Mouse (Mus musculus): ENCODE data around the gene Palm2. TPM values are rescaled to one million over a fixed set of nuclear protein-coding genes. Genes with fewer than 3 reads are reported as not detected.

The Palm2 gene
- polyA plus RNA-seq, 1 experiment from 2014 or later = 2.5 TPM

DNA sequence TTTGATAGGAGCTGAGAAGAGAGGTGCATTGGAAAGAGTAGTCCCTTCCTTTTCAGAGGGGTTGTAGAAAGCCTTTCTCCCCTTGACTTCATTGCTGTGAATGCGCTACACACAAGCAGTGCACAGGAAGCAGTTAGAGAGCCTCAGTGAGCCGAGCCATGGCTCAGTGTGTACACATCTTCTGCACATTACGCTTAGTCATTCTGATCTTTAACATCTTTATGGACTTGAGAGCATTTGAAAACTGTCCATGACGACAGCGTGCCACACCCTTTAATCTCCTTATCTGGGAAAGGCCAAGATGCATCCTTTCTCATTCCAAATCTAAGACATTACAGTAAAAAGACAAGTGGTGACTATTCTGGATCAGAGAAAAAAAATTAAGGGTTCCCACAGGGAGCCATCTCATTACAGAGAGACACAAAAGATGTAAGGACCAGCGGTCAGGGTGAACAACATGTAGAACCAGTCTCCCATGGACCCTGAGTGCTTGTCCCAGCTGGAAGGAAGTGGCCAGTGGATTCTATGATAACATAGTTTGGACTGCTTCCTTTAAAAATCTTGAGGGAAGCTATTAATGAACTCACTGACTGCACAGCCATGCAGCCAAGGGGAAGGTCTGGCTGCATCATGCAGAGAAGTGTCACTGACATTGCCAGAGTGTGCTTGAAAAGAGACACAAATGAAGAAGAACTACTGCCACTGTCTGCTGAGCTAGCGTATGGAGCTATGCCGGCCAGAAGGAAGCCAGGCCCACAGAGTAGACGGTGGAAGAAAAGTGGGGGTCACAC lies 91.4 kb downstream of the Palm2 start:
- H3K4me1 ChIP-seq (ENCODE audit: control insufficient read depth, insufficient read depth, low read length) = no peaks in the 10 kb centered on the region
- H3K4me3 ChIP-seq (ENCODE audit: low read depth, low read length) = no peak overlapping the region
- H3K27ac ChIP-seq (ENCODE audit: low read depth, low read length) = no peak overlapping the region
- no peaks in the 10 kb centered on the region for H3K27me3 ChIP-seq (ENCODE audit: control insufficient read depth, insufficient read depth, low read length)
- H3K36me3 ChIP-seq (ENCODE audit: control insufficient read depth, insufficient read depth, low read length) = no peaks in the 10 kb centered on the region
- 87% methylated on average over 9 of the region's 9 CpGs for WGBS
- no peak overlapping the region for H3K9ac ChIP-seq (ENCODE audit: low read length)
- no peak for ATAC-seq (ENCODE audit: low FRiP score)
- no peak for DNase-seq (ENCODE audit: low spot score, missing footprints)
- no peak overlapping the region for H3K4me2 ChIP-seq
- H3K9me3 ChIP-seq (ENCODE audit: control insufficient read depth, low read length) = no peaks in the 10 kb centered on the region

DNA sequence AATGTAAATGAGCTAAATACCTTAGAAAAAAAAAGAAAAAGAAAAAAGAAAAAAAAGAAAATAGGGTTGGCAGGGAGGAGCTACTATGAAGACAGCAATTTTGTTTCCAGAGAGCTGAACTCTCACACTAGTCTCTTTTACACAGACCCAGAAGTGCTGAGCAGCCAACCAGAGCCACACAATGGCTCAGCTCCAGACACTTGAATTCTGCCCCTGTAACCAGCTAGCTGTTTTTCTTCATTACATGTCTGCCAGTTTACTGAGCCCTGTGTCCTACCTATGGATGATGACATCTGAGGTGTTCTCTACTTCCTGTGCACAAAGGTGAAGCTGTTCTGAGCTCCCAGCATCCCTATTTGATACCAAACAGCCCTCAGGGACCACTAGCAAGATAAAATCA lies 94.2 kb downstream of the Palm2 start:
- Histone ChIP-seq H3K27ac (ENCODE audit: low read depth, low read length) (no peak overlapping the region), H3K4me3 (ENCODE audit: low read depth, low read length) (no peak overlapping the region), H3K27me3 (ENCODE audit: control insufficient read depth, insufficient read depth, low read length) (no peaks in the 10 kb centered on the region), H3K36me3 (ENCODE audit: control insufficient read depth, insufficient read depth, low read length) (no peaks in the 10 kb centered on the region), H3K9me3 (ENCODE audit: control insufficient read depth, low read length) (no peaks in the 10 kb centered on the region), H3K4me2 (no peak overlapping the region), H3K9ac (ENCODE audit: low read length) (no peak overlapping the region), H3K4me1 (ENCODE audit: control insufficient read depth, insufficient read depth, low read length) (no peaks in the 10 kb centered on the region)
- peak; percentile 57 for DNase-seq (ENCODE audit: low spot score, missing footprints)
- ATAC-seq (ENCODE audit: low FRiP score) = no peak

- WGBS = 81% methylated on average over 6 of the region's 6 CpGs
- DNase-seq (ENCODE audit: low spot score, missing footprints) = peak; percentile 54
- H3K4me2 ChIP-seq = no peak overlapping the region
- H3K27me3 ChIP-seq (ENCODE audit: control insufficient read depth, insufficient read depth, low read length) = no peaks in the 10 kb centered on the region
- ATAC-seq (ENCODE audit: low FRiP score) = no peak
- H3K4me1 ChIP-seq (ENCODE audit: control insufficient read depth, insufficient read depth, low read length) = no peaks in the 10 kb centered on the region
- no peak overlapping the region for H3K4me3 ChIP-seq (ENCODE audit: low read depth, low read length)
- no peak overlapping the region for H3K27ac ChIP-seq (ENCODE audit: low read depth, low read length)
- no peaks in the 10 kb centered on the region for H3K36me3 ChIP-seq (ENCODE audit: control insufficient read depth, insufficient read depth, low read length)
- H3K9me3 ChIP-seq (ENCODE audit: control insufficient read depth, low read length) = no peaks in the 10 kb centered on the region
- H3K9ac ChIP-seq (ENCODE audit: low read length) = no peak overlapping the region
Measured at GRCm38 (mm10) chr4:57533686-57534085, 99.6 kb downstream of the Palm2 start.

DNA sequence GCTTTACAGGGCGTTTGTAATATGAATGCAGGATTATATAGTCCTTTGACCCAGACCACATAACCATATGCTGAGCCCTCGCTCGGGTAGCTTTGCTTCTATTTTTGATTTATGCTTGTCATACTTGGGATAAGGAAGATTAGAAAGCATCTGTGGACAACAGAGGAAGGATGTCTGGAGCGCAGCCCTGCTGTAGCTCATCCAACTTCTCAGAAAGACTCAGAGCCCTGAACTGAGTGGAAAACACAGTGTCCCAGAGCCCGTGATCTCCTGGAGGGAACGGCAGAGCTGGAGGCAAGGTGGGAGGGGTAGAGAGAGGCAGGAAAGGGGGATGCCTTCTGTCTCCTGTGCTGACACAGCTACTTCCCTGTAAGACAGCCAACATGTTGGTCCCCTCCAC lies 100.2 kb downstream of the Palm2 start:
- Histone ChIP-seq H3K36me3 (ENCODE audit: control insufficient read depth, insufficient read depth, low read length) (no peaks in the 10 kb centered on the region), H3K27ac (ENCODE audit: low read depth, low read length) (no peak overlapping the region), H3K27me3 (ENCODE audit: control insufficient read depth, insufficient read depth, low read length) (no peaks in the 10 kb centered on the region), H3K4me1 (ENCODE audit: control insufficient read depth, insufficient read depth, low read length) (no peaks in the 10 kb centered on the region), H3K9me3 (ENCODE audit: control insufficient read depth, low read length) (no peaks in the 10 kb centered on the region), H3K4me3 (ENCODE audit: low read depth, low read length) (no peak overlapping the region), H3K9ac (ENCODE audit: low read length) (no peak overlapping the region), H3K4me2 (no peak overlapping the region)
- ATAC-seq (ENCODE audit: low FRiP score) = no peak
- peak; percentile 78 for DNase-seq (ENCODE audit: low spot score, missing footprints)
- WGBS = 77% methylated on average over 6 of the region's 6 CpGs

DNA sequence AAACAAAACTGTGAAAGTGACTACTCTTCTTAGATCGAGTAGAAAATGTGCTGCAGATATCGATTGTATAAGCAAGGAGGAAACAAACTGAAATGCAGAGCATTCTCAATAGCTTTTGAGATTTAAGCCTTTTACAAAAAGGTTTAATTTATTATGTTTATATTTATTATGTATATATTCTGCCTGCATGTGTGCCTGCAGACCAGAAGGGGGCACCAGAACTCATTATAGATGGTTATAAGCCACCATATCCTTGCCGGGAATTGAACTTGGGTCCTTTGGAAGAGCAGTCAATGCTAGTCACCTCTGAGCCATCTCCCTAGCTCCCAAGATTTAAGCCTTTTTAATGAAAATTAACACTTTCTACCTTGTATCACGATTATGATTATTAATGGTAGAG lies 101.0 kb downstream of the Palm2 start:
- no peaks in the 10 kb centered on the region for H3K9me3 ChIP-seq (ENCODE audit: control insufficient read depth, low read length)
- no peak overlapping the region for H3K9ac ChIP-seq (ENCODE audit: low read length)
- no peak overlapping the region for H3K4me2 ChIP-seq
- WGBS = 85% methylated on average over 4 of the region's 4 CpGs
- H3K27ac ChIP-seq (ENCODE audit: low read depth, low read length) = no peak overlapping the region
- peak; percentile 53 for DNase-seq (ENCODE audit: low spot score, missing footprints)
- no peak for ATAC-seq (ENCODE audit: low FRiP score)
- no peaks in the 10 kb centered on the region for H3K36me3 ChIP-seq (ENCODE audit: control insufficient read depth, insufficient read depth, low read length)
- no peaks in the 10 kb centered on the region for H3K27me3 ChIP-seq (ENCODE audit: control insufficient read depth, insufficient read depth, low read length)
- no peak overlapping the region for H3K4me3 ChIP-seq (ENCODE audit: low read depth, low read length)
- no peaks in the 10 kb centered on the region for H3K4me1 ChIP-seq (ENCODE audit: control insufficient read depth, insufficient read depth, low read length)

- Histone ChIP-seq H3K4me1 (ENCODE audit: control insufficient read depth, insufficient read depth, low read length) (no peaks in the 10 kb centered on the region), H3K9me3 (ENCODE audit: control insufficient read depth, low read length) (no peaks in the 10 kb centered on the region), H3K4me2 (no peak overlapping the region), H3K27ac (ENCODE audit: low read depth, low read length) (no peak overlapping the region), H3K36me3 (ENCODE audit: control insufficient read depth, insufficient read depth, low read length) (no peaks in the 10 kb centered on the region), H3K4me3 (ENCODE audit: low read depth, low read length) (no peak overlapping the region), H3K9ac (ENCODE audit: low read length) (no peak overlapping the region), H3K27me3 (ENCODE audit: control insufficient read depth, insufficient read depth, low read length) (no peaks in the 10 kb centered on the region)
- peak; percentile 77 for DNase-seq (ENCODE audit: low spot score, missing footprints)
- 10% methylated on average over 4 of the region's 4 CpGs for WGBS
- no peak for ATAC-seq (ENCODE audit: low FRiP score)
Measured at GRCm38 (mm10) chr4:57538029-57538688, 104.1 kb downstream of the Palm2 start.

- Histone ChIP-seq H3K4me2 (no peak overlapping the region), H3K9ac (ENCODE audit: low read length) (0 out of 2 replicates have a peak overlapping the region, but pooled peaks have one; percentile 4), H3K9me3 (ENCODE audit: control insufficient read depth, low read length) (no peaks in the 10 kb centered on the region), H3K27me3 (ENCODE audit: control insufficient read depth, insufficient read depth, low read length) (no peaks in the 10 kb centered on the region), H3K4me1 (ENCODE audit: control insufficient read depth, insufficient read depth, low read length) (peaks cover 8% of the 10 kb centered on the region), H3K36me3 (ENCODE audit: control insufficient read depth, insufficient read depth, low read length) (no peaks in the 10 kb centered on the region), H3K27ac (ENCODE audit: low read depth, low read length) (0 out of 2 replicates have a peak overlapping the region, but pooled peaks have one; percentile 20), H3K4me3 (ENCODE audit: low read depth, low read length) (no peak overlapping the region)
- 15% methylated on average over 6 of the region's 6 CpGs for WGBS
- DNase-seq (ENCODE audit: low spot score, missing footprints) (peak; percentile 91), ATAC-seq (ENCODE audit: low FRiP score) (peak; percentile 76)
Measured at GRCm38 (mm10) chr4:57543692-57544256, 109.7 kb downstream of the Palm2 start.

DNA sequence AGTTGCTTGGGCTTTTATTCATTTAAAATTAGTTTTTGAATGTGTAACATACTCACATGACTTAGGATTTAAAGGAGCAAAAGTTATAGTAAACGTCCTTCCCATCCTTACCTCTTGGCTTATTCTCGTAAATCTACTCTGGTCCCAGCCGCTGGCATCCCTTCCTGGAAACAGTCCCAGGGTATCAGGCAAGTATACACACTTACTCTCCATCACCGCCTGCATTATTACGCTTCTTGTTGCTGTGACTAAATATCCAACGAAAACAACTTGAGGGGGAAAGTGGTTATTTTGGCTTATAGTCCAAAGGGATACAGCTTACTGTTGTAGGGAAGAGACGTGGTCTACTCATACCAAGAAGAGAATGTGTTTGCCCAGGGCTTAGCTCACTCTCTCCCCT lies 113.7 kb downstream of the Palm2 start:
- H3K27ac ChIP-seq (ENCODE audit: low read depth, low read length) = no peak overlapping the region
- H3K4me2 ChIP-seq = no peak overlapping the region
- H3K27me3 ChIP-seq (ENCODE audit: control insufficient read depth, insufficient read depth, low read length) = no peaks in the 10 kb centered on the region
- peaks cover 8% of the 10 kb centered on the region for H3K4me1 ChIP-seq (ENCODE audit: control insufficient read depth, insufficient read depth, low read length)
- H3K9ac ChIP-seq (ENCODE audit: low read length) = no peak overlapping the region
- DNase-seq (ENCODE audit: low spot score, missing footprints) (peak; percentile 35), ATAC-seq (ENCODE audit: low FRiP score) (no peak)
- H3K4me3 ChIP-seq (ENCODE audit: low read depth, low read length) = no peak overlapping the region
- WGBS = 95% methylated on average over 7 of the region's 7 CpGs
- no peaks in the 10 kb centered on the region for H3K36me3 ChIP-seq (ENCODE audit: control insufficient read depth, insufficient read depth, low read length)
- H3K9me3 ChIP-seq (ENCODE audit: control insufficient read depth, low read length) = no peaks in the 10 kb centered on the region

DNA sequence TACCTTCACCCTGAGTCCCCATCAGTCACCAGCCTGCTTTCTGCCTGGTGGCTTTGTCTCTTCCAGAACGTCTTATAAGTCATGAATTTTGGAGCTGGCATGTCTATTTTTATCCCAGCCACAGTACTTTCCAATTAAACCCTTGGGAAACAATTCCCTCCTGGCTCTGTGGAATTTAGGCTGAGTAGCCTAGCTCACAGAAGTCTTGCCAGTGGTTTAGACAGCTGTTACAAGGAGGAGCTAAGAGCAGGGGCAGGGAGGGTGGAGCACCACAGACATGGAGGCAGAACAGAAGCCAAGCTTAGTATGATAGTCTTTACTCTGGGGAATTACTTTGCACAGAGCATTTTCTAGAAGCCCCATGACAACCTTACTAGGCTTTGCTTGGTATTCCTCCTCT lies 116.2 kb downstream of the Palm2 start:
- WGBS = 64% methylated on average over 1 of the region's 1 CpGs
- Histone ChIP-seq H3K36me3 (ENCODE audit: control insufficient read depth, insufficient read depth, low read length) (no peaks in the 10 kb centered on the region), H3K27me3 (ENCODE audit: control insufficient read depth, insufficient read depth, low read length) (no peaks in the 10 kb centered on the region), H3K4me2 (no peak overlapping the region), H3K9ac (ENCODE audit: low read length) (no peak overlapping the region), H3K9me3 (ENCODE audit: control insufficient read depth, low read length) (no peaks in the 10 kb centered on the region), H3K4me3 (ENCODE audit: low read depth, low read length) (no peak overlapping the region), H3K4me1 (ENCODE audit: control insufficient read depth, insufficient read depth, low read length) (no peaks in the 10 kb centered on the region), H3K27ac (ENCODE audit: low read depth, low read length) (no peak overlapping the region)
- no peak for ATAC-seq (ENCODE audit: low FRiP score)
- DNase-seq (ENCODE audit: low spot score, missing footprints) = peak; percentile 61

Measured in midbrain, embryonic 11.5 days (tissue).